Mouse (Mus musculus): Measurements from ENCODE around the gene Eif3f.

DNA sequence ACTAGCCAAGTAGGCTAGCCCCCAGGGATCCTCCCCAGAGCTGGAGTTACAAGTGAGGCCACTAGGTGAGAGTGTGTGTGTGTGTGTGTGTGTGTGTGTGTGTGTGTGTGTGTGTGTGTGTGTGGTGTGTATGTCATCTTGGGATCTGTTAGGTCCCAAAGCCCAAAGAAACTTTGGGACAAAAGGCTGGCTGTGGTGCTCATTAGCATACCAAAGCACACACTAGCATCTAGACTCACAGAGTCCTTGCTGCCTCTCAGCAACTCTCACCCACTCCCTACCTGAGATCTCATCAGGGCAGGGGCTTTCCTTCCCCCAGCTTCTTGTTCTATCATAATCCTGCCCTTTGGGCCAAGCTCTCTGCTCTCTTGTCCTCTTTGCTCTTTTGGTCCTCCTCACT lies 14.4 kb downstream of the Eif3f start:
- TF ChIP-seq CTCF (IDR thresholded peaks at IDR 0.05; ENCODE audit: insufficient read depth, low read depth, low read length) (no peak), POLR2A (IDR thresholded peaks at IDR 0.05; ENCODE audit: insufficient read depth, low read depth, low read length) (no peak)

All from olfactory bulb, adult 2 months (tissue).